Mouse (Mus musculus) adrenal gland, adult 8-10 months (tissue): ENCODE measurements around the gene Sfxn2. TPM values are rescaled to one million over a fixed set of nuclear protein-coding genes. Genes with fewer than 3 reads are reported as not detected.
A peak's percentile ranks its signal among the peaks of the same experiment; 100 is the strongest.

ENCODE experiments used
- DNase-seq: peaks from one replicate; pipeline ENCODE4 v3.0.0; 2022
- total RNA-seq, 4 experiments: library from RNA; stranded (reverse); gene quantifications; 2 replicates each; pipeline ENCODE4 v1.2.4; 2022

Sfxn2 gene
- total RNA-seq, 4 experiments from 2014 or later = 7.0 to 16.4 (median 12.0) TPM

GRCm38 (mm10) chr19:46599375-46600256 lies 26.5 kb downstream of the Sfxn2 start:
- no peak for DNase-seq

GRCm38 (mm10) chr19:46600371-46600770 lies 27.2 kb downstream of the Sfxn2 start:
- peak; percentile 64 for DNase-seq

DNA sequence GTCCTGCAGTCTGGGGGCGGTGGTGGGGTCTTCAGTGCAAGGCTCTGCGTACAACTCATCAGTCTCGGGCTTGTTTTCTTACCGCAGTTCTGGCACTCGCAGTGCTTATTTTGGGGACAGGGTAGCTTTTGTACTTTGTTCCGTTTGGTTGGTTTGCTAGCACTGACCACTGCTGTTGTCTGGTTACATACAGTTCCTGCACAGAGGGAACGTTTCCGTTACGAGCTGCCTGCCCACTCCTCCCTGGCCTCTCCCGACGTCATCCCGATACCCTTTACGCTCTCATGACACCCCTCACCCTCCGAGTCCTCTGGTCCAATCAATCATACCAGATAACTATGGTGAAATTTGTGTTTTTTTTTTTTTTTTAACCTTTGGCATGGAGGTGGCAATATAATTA lies 28.3 kb downstream of the Sfxn2 start:
- no peak for DNase-seq

GRCm38 (mm10) chr19:46602406-46602805 lies 29.2 kb downstream of the Sfxn2 start:
- DNase-seq = no peak

- no peak for DNase-seq
Measured at GRCm38 (mm10) chr19:46606718-46607117, 33.6 kb downstream of the Sfxn2 start.

DNA sequence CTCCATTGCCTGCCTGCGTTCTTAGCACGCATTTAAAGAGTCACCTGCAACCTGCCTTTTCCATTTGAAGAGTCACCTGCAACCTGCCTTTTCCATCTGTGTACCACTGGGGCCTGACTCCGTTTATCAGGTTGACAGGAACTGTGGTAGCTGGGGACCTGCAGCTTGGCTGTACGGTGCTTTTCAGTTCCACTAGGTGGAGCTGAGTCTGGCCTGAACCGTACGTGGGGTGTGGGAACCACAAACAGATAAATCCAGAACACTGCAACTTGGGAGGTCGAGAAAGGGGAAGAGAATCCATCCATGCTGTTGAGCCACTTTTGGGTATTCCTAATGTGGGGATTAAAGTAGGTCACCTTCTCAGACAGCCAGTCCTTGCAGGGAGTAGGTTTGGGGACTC lies 34.3 kb downstream of the Sfxn2 start:
- DNase-seq = no peak

DNA sequence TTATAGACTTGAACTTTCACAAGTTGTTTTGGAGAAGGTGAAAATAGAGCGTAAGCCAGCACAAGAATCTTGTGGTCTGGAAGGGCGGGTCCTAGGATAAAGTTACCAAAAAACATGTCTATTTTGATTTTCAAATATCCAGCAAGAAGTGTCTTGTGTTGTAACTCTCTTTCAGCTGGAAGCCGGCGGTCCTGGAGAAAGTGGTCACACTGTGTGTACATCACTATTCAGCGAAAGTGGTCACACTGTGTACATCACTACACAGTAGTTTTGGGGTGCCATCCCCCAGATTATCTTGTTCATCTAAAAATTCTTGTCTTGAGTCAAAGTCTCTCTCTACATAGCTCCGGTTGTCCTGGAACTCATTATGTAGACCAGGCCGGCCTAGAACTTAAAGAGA lies 35.0 kb downstream of the Sfxn2 start:
- DNase-seq = no peak

GRCm38 (mm10) chr19:46616378-46616777 lies 43.2 kb downstream of the Sfxn2 start:
- DNase-seq = no peak

DNA sequence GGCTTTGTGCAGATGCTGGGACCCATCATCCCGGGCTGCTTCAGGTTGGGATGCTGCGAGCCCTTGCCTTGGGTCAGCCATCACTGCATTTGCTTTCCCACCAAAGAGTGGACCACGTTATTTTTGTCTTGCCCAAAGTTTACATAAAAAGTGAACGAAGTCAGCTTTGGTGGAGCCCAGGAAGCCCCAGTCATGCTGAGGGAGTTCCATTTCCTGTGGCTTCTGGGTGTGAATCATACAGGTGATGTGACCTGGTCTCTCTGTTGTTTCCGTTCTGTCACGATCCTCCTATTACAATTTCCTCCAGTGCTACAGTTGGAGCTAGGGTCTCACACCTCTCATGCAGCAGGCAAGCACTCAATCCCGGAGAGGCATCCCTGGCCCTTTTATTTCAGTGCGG lies 44.2 kb downstream of the Sfxn2 start:
- DNase-seq = no peak

DNA sequence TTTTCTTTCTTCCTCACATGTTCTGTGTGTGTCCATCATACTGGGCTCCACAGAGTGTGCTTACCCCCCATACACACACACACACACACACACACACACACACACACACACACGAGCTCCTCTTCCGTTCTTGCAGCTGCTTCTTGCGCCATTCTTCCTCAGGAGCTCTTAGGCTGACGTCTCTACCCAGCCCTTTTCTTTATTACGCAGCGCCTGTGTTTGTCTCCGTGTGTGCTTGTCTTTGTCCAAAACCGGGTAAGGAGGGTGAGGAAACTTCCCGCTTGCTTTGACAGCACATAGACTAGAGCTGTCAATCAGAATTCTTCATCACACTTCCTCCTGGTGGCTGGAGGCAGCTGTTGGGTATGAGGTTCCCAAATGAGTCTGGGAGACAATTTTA lies 45.2 kb downstream of the Sfxn2 start:
- no peak for DNase-seq

DNA sequence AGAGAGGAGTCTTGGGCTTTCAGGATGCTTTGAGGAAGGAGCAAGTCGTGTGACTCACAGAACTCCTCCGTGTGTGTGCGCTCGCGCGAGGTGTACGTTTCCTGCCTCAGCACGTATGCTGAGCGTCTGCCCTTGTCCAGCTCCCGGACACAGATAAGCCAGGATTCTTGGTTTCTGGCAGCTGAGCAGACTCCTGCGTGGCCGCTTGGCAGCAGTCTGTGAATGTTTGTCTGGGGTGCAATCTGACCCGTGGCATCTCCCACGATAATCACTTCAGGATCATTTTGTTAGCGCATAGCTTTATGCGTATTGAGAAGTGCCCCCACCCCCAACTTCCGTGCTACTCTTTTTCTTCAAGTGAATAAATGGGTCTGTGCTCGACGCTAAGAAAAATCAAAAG lies 45.8 kb downstream of the Sfxn2 start:
- no peak for DNase-seq

GRCm38 (mm10) chr19:46619518-46619917 lies 46.4 kb downstream of the Sfxn2 start:
- DNase-seq = no peak

DNA sequence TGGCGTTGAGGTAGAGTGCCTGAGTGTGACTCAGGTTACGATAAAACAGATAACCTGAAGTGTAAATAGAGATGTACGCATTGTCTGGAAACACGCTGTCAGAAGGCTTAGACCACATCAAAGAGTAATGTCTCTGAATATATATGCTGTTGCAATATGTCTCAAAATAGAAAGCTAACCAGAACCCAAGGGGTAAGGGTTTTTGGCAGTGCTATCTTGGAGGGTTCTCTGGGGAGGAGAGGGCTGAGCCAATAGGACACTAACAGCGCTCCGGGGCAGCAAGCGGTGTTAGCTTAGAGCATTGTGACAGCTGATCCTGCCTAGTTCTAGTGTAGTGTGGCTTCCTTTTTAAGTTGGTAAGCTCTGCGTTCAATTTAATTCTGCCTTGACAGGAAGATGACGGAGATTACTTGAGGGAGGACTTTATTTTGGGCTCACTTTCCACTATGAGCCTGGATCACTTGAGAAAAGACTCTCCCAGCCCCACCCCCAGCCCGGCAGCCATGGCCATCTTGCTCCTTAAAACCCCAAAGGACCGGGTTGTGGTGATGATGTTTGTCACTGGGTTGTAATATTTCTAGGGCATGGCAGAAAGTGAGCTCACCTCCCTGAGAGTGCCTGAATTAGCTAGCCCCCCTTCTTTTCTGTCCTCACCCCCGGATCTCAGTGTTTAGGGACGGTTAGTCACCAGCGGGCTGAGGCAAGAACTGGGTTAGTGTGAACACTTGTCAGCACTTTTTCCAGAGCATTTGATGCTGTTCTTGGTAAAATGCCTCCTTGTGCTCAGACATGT lies 47.0 kb downstream of the Sfxn2 start:
- DNase-seq = no peak

DNA sequence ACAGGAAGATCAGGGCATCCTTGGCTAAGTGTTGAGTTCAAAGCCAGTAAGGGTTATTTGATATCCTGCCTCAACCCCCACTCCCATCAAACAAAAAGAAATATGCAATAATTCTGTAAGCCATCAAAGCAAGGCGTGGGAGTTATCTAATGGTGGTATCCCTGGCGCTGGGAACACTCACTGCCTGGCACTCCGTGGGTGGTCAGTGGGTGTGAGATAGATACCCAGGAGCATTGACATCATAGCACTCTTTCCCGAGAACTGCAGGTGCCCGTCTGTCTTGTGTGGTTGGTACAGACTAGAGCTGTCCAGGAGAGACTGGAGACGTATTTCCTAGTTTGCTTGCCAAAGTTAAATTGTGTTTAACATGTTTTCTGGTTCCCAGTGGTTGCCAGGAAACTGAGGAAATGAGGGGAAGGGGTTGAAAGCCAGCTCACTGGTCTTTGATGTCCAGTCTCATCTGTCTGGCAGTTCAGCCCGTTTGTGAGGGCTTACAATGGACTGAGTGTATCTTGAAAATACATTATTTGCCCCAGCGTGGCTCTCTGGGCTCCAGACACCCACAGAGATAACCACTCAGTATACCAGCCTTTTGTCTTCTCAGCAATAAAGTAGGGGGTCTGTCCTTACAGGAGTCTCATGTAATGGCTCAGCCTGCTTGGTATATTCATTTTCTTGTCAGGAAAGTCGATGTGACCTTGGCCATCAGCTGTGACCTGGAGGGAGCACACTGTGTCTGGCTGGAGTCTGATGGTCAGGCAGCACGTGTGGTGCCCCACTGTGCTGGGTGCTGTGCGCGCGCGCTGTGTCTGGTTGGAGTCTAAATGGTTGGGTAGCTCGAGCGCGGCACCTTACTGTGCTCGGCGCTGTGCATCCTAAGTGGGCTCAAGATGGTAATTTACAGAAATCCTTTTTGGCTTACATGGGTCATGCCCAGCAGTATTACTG lies 48.3 kb downstream of the Sfxn2 start:
- DNase-seq = no peak

GRCm38 (mm10) chr19:46622659-46623193 lies 49.6 kb downstream of the Sfxn2 start:
- no peak for DNase-seq

GRCm38 (mm10) chr19:46623194-46623667 lies 50.1 kb downstream of the Sfxn2 start:
- no peak for DNase-seq

GRCm38 (mm10) chr19:46623790-46624772 lies 50.9 kb downstream of the Sfxn2 start:
- no peak for DNase-seq

GRCm38 (mm10) chr19:46625015-46625414 lies 51.9 kb downstream of the Sfxn2 start:
- DNase-seq = no peak

GRCm38 (mm10) chr19:46625519-46625918 lies 52.4 kb downstream of the Sfxn2 start:
- DNase-seq = no peak

- peak; percentile 90 for DNase-seq
Measured at GRCm38 (mm10) chr19:46628403-46628802, 55.2 kb downstream of the Sfxn2 start.

- DNase-seq = no peak
Measured at GRCm38 (mm10) chr19:46629807-46630206, 56.6 kb downstream of the Sfxn2 start.
